Mouse (Mus musculus) Patski (cell line): ENCODE measurements around the gene Man2b2. TPM values are rescaled to one million over a fixed set of nuclear protein-coding genes. Genes with fewer than 3 reads are reported as not detected.

Experiments
- ATAC-seq: fragments of 100-300 bp; one replicate; pipeline ENCODE4 v1.8.0; 2021
- CTCF ChIA-PET: fragments of 350-600 bp; sonication (Branson Sonifier 250); formaldehyde crosslinking; loops from one replicate; lab custom pipeline; 2022; ENCODE audit warnings: inconsistent platforms; lab: Charles Lee
- POLR2A ChIA-PET: fragments of 350-600 bp; sonication (Branson Sonifier 250); formaldehyde crosslinking; loops from one replicate; lab custom pipeline; 2022; ENCODE audit warnings: antibody characterized with exemption, inconsistent platforms; lab: Charles Lee
- DNase-seq: peaks from one replicate; pipeline ENCODE4 v3.0.0-alpha.2; 2011; ENCODE audit warnings: low read depth, low spot score
- H3K27me3 ChIP-seq: fragments of 371-371 bp; one replicate; pipeline ENCODE4 v1.5.1; 2021
- CTCF ChIP-seq: fragments of 100-300 bp; IDR thresholded peaks from one replicate; pipeline ENCODE4 v1.5.1; 2021
- in situ Hi-C: fragments of 300-500 bp; cut with MboI; formaldehyde crosslinking; loops from 3 replicates; pipeline ENCODE4 v1.11.1; 2018; ENCODE audit warnings: low pct_unique_long_range_greater_than_20kb, mixed read lengths
- polyA plus RNA-seq: library from polyadenylated mRNA; unstranded; gene quantifications from one replicate; pipeline ENCODE4 v1.2.3, GENCODE M21; 2021

Man2b2 gene
- polyA plus RNA-seq, 1 experiment from 2014 or later, result 46.9 TPM

DNA sequence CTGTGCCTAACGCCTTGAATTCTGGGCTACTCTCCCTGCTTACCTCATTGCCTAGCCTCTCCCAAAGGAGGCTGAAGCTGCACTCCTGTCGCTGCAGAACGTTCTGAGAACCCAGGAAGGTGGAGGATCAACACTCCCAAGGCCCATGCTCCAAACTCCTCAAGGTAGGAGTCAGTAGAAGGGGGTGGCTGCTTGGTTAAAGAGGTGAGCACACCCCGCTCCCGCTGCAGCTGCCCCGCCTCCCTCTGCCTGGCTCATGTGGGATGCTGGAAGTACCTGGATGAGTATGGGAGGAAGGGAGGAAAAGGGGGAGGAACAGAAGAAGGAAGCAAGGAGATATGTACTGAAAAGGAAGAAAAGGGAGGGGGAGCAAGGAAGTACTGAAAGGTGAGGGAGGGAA is 37.1 kb upstream of the Man2b2 start:
- in situ Hi-C loops, result no loop called here
- H3K27me3 ChIP-seq, result peaks cover 67% of the 10 kb centered on the region
- DNase-seq (no peak), ATAC-seq (no peak)
- POLR2A ChIA-PET, result no interaction called here
- CTCF ChIA-PET, result no interaction called here
- TF ChIP-seq CTCF, result no peak

DNA sequence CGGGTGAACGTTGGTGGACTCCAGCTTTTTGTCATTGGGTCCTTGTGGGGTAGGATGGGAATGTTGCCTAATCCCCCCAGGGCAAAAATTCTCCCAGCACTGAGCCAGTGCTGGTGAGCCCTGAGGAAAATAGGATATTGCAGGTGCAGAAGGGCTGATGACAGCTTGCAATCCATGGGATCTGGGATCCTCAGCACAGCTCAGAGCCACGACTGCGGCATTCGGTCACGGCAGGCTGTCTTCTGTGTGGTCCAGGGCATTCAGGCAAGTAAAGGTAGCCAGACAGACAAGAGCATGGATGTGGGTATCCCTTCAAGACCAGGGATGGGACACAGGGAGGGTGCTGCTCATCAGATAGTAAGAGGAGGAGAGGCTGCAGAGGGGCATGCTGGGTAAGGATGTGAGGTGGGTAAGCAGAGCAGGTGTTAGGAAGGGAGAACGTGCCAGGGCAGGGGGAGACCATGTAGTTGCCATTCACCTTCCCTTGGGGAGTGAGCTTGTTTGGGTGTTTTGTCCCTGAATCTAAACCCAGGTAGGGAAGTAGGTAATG is 36.3 kb upstream of the Man2b2 start:
- in situ Hi-C loops, result no loop called here
- no peak for DNase-seq
- POLR2A ChIA-PET, result no interaction called here

GRCm38 (mm10) chr5:36861084-36861483 is 30.6 kb upstream of the Man2b2 start:
- no peak for ATAC-seq
- POLR2A ChIA-PET, result no interaction called here
- H3K27me3 ChIP-seq, result peaks cover 36% of the 10 kb centered on the region
- in situ Hi-C loops, result no loop called here
- TF ChIP-seq CTCF, result no peak
- no peak for DNase-seq
- CTCF ChIA-PET, result interaction anchor here (1.4 to 3.1 kb wide), 2 partner anchors 11 to 31 kb away, joined by 4 to 7 read pairs; partner anchors contain the start of gene Man2b2

More for the DNA sequence above, 36.3 kb upstream of the Man2b2 start:
- no peak for TF ChIP-seq CTCF
- CTCF ChIA-PET, result no interaction called here
- H3K27me3 ChIP-seq, result peaks cover 72% of the 10 kb centered on the region
- ATAC-seq, result no peak

DNA sequence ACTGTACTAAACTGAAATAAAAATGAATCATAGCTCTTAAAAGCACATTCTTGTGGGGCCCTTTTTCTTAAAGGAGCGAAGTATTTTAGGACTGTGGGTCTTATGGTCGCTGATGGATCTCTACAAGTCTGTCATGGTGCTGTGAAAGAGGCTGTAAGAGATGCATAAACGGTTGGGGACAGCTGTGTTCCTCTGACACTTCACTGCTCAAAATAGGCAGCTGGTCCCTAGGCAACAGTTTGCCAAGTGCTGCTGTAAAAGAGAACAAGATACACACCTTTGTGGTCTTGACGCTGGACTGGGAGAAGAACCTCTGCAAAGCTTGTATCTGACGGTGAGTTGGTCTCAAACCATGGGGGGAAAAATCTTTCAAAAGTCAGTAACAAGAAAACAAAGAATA is 27.1 kb upstream of the Man2b2 start:
- no peak for TF ChIP-seq CTCF
- ChIA-PET CTCF (no interaction called here), POLR2A (no interaction called here)
- DNase-seq, result no peak
- ATAC-seq, result no peak
- in situ Hi-C loops, result no loop called here
- H3K27me3 ChIP-seq, result peaks cover 38% of the 10 kb centered on the region

GRCm38 (mm10) chr5:36856529-36856928 is 26.1 kb upstream of the Man2b2 start:
- in situ Hi-C loops, result no loop called here
- no peak for TF ChIP-seq CTCF
- DNase-seq (no peak), ATAC-seq (no peak)
- H3K27me3 ChIP-seq, result peaks cover 30% of the 10 kb centered on the region
- ChIA-PET POLR2A (no interaction called here), CTCF (no interaction called here)

GRCm38 (mm10) chr5:36855180-36855579 is 24.7 kb upstream of the Man2b2 start:
- no peak for TF ChIP-seq CTCF
- in situ Hi-C loops, result no loop called here
- ChIA-PET POLR2A (no interaction called here), CTCF (no interaction called here)
- peaks cover 26% of the 10 kb centered on the region for H3K27me3 ChIP-seq
- DNase-seq, result no peak
- no peak for ATAC-seq

GRCm38 (mm10) chr5:36851572-36851971 is 21.1 kb upstream of the Man2b2 start:
- ChIA-PET POLR2A (no interaction called here), CTCF (no interaction called here)
- H3K27me3 ChIP-seq, result peaks cover 17% of the 10 kb centered on the region
- DNase-seq, result no peak
- in situ Hi-C loops, result no loop called here
- no peak for ATAC-seq
- no peak for TF ChIP-seq CTCF

DNA sequence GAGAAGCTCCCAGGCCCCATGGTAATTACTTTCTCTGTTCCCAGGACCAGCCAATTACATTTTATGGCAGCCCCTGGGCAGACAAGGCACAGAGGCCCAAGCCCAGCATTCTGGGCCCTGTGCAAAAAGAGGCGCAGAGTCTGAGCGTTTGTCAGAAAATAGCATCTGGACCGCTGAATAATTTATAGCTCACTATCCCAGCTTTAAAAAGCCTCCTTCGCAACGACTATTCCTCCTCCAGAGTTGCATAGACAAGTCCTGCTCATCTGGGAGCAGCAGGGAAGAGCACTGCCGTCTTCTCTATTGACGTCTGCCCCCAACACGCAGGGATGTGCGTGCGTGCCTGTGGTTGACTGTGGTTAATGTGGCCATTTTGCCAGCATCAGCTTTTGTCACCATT is 14.0 kb upstream of the Man2b2 start:
- in situ Hi-C loops, result loop anchor here (10.0 kb wide), 1 partner anchor 170 kb away; no protein-coding TSS in a partner anchor
- ATAC-seq, result no peak
- CTCF ChIA-PET, result no interaction called here
- POLR2A ChIA-PET, result no interaction called here
- TF ChIP-seq CTCF, result no peak
- H3K27me3 ChIP-seq, result no peaks in the 10 kb centered on the region
- no peak for DNase-seq

GRCm38 (mm10) chr5:36841701-36842100 is 11.2 kb upstream of the Man2b2 start:
- ATAC-seq, result no peak
- no peaks in the 10 kb centered on the region for H3K27me3 ChIP-seq
- no peak for DNase-seq
- in situ Hi-C loops, result loop anchor here (10.0 kb wide), 1 partner anchor 173 kb away; no protein-coding TSS in a partner anchor
- POLR2A ChIA-PET, result no interaction called here
- no peak for TF ChIP-seq CTCF
- CTCF ChIA-PET, result no interaction called here

GRCm38 (mm10) chr5:36840092-36840491 is 9.6 kb upstream of the Man2b2 start:
- in situ Hi-C loops, result loop anchor here (10.0 kb wide), 1 partner anchor 175 kb away; no protein-coding TSS in a partner anchor

GRCm38 (mm10) chr5:36839602-36840001 is 9.1 kb upstream of the Man2b2 start:
- DNase-seq, result no peak
- no peak for ATAC-seq
- CTCF ChIA-PET, result interaction anchor here (1.6 to 2.2 kb wide), 2 partner anchors 9 to 11 kb away, joined by 3 to 5 read pairs; partner anchors contain the start of gene Man2b2
- POLR2A ChIA-PET, result interaction anchor here (0.6 kb wide), 1 partner anchor 82 kb away, joined by 3 read pairs; no protein-coding TSS in a partner anchor
- in situ Hi-C loops, result loop anchor here (10.0 kb wide), 1 partner anchor 175 kb away; no protein-coding TSS in a partner anchor
- TF ChIP-seq CTCF, result no peak
- no peaks in the 10 kb centered on the region for H3K27me3 ChIP-seq

More at GRCm38 (mm10) chr5:36840092-36840491, 9.6 kb upstream of the Man2b2 start:
- DNase-seq, result no peak
- ChIA-PET POLR2A (no interaction called here), CTCF (interaction anchor here (2.2 kb wide), 1 partner anchor 9 kb away, joined by 5 read pairs; the partner anchor contains the start of gene Man2b2)
- no peak for ATAC-seq
- TF ChIP-seq CTCF, result no peak
- H3K27me3 ChIP-seq, result no peaks in the 10 kb centered on the region
